Mouse (Mus musculus) CH12.LX (cell line): ENCODE measurements around the gene Olfr1215.

Source experiments
- CTCF ChIP-seq, 2 experiments: IDR thresholded peaks in 1 of 2; conservative IDR thresholded peaks in 1 of 2; 2 replicates each; pipeline ENCODE4 v1.5.1; 2011 to 2012; ENCODE audit warnings: low read depth in 2 of 2, low read length in 2 of 2, improper control_type of control experiment in 1 of 2, inconsistent platforms in 1 of 2, mild to moderate bottlenecking in 1 of 2, moderate library complexity in 1 of 2
- GABPA ChIP-seq: IDR thresholded peaks from 2 replicates; pipeline ENCODE4 v1.6.1; 2012; ENCODE audit warnings: low read depth, low read length, improper control_type of control experiment, inconsistent platforms; ENCODE audit not compliant: insufficient replicate concordance
- HCFC1 ChIP-seq: IDR thresholded peaks from 2 replicates; pipeline ENCODE4 v1.6.1; 2012; ENCODE audit warnings: low read depth, mild to moderate bottlenecking, inconsistent platforms, low read length, improper control_type of control experiment
- KAT2A ChIP-seq: IDR thresholded peaks from 2 replicates; pipeline ENCODE4 v1.6.1; 2012; ENCODE audit warnings: low read length, improper control_type of control experiment, inconsistent platforms; ENCODE audit not compliant: insufficient replicate concordance
- NRF1 ChIP-seq: IDR thresholded peaks from 2 replicates; pipeline ENCODE4 v1.6.1; 2014; ENCODE audit warnings: low read depth, mild to moderate bottlenecking, inconsistent platforms, low read length, improper control_type of control experiment, moderate library complexity
- POLR2A ChIP-seq: IDR thresholded peaks from 2 replicates; pipeline ENCODE4 v1.6.1; 2011; ENCODE audit warnings: low read depth, mild to moderate bottlenecking, improper control_type of control experiment, low read length
- TCF12 ChIP-seq: IDR thresholded peaks from 2 replicates; pipeline ENCODE4 v1.6.1; 2014; ENCODE audit warnings: low read depth, mild to moderate bottlenecking, inconsistent platforms, low read length, improper control_type of control experiment
- USF1 ChIP-seq: IDR thresholded peaks from 2 replicates; pipeline ENCODE4 v1.6.1; 2014; ENCODE audit warnings: low read depth, mild to moderate bottlenecking, inconsistent platforms, low read length, improper control_type of control experiment
- ZKSCAN1 ChIP-seq: IDR thresholded peaks from 2 replicates; pipeline ENCODE4 v1.6.1; 2012; ENCODE audit warnings: low read depth, inconsistent platforms, low read length, improper control_type of control experiment, borderline replicate concordance

DNA sequence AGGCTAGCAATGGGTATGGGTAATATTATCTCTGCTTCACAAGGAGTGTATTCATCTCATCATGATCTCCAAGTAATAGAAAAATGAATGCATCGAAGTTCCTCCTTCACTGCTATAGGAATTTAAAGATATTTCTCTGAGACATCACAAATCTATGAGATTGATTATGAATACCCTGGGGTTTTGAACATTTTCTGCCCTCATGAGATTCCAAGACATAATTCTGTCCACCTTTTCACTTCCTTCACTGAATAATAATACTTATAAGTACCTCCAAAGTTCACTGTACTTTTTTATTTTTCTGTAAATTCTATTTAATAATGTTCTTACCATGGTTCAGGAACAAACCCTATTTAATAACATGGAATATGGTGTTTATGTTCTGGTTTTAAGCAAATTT lies 26.6 kb downstream of the Olfr1215 start, which contains the start of gene Gm13762:
- TF ChIP-seq POLR2A (no peak), GABPA (no peak), HCFC1 (no peak), USF1 (no peak), CTCF (conservative IDR thresholded peaks at IDR 0.05 in 1 of 2, IDR thresholded peaks at IDR 0.05 in 1 of 2; ENCODE audit: low read depth in 2 of 2, low read length in 2 of 2) (no peak), NRF1 (no peak), TCF12 (no peak), KAT2A (no peak), ZKSCAN1 (no peak)
